Mouse (Mus musculus): Measurements from ENCODE around the gene Clcn6. TPM values are rescaled to one million over a fixed set of nuclear protein-coding genes. Genes with fewer than 3 reads are reported as not detected.

Gene Clcn6
- total and polyA plus RNA-seq, 3 experiments, result 6.2 to 21.0 (median 16.1) TPM

GRCm38 (mm10) chr4:147995311-147995710 lies 43.3 kb downstream of the Clcn6 start:
- TF ChIP-seq GATA2 (IDR thresholded peaks at IDR 0.05; ENCODE audit: borderline replicate concordance, low read depth, low read length), result no peak
- no peak for TF ChIP-seq POLR2AphosphoS5 (IDR thresholded peaks at IDR 0.05; ENCODE audit: insufficient replicate concordance, low read depth, low read length)
- no peak for TF ChIP-seq TAL1 (conservative IDR thresholded peaks at IDR 0.05; ENCODE audit: low read depth, low read length)
- no peak for TF ChIP-seq CTCF (IDR thresholded peaks at IDR 0.05; ENCODE audit: low read depth, low read length)
- TF ChIP-seq GATA1 (IDR thresholded peaks at IDR 0.05; ENCODE audit: borderline replicate concordance, low read length), result no peak
- Histone ChIP-seq H3K4me1 (ENCODE audit: insufficient read depth, low read depth, low read length) (no peaks in the 10 kb centered on the region), H3K27me3 (ENCODE audit: insufficient read depth, low read length) (no peaks in the 10 kb centered on the region), H3K9me3 (replicated peaks) (no peaks in the 10 kb centered on the region), H3K36me3 (replicated peaks) (no peaks in the 10 kb centered on the region), H3K4me3 (ENCODE audit: low read depth, low read length) (no peak overlapping the region)
- no peak for DNase-seq (ENCODE audit: low spot score)
- no peak for ATAC-seq (ENCODE audit: extremely low read depth, insufficient number of reproducible peaks, low FRiP score, poor library complexity, severe bottlenecking)

GRCm38 (mm10) chr4:147993571-147994095 lies 45.0 kb downstream of the Clcn6 start:
- DNase-seq (ENCODE audit: low spot score), result no peak
- ATAC-seq (ENCODE audit: extremely low read depth, insufficient number of reproducible peaks, low FRiP score, poor library complexity, severe bottlenecking), result no peak

GRCm38 (mm10) chr4:147985205-147986132 lies 53.2 kb downstream of the Clcn6 start, which contains the start of gene Nppb:
Nppb (plus strand) TSS chr4:147985788.
- Histone ChIP-seq H3K27me3 (ENCODE audit: insufficient read depth, low read length) (peaks cover 2% of the 10 kb centered on the region; the same call in 1 of the 2 replicates), H3K36me3 (replicated peaks) (no peaks in the 10 kb centered on the region), H3K9me3 (replicated peaks) (no peaks in the 10 kb centered on the region), H3K4me3 (ENCODE audit: low read depth, low read length) (no peak within 1 kb of the TSS), H3K4me1 (ENCODE audit: insufficient read depth, low read depth, low read length) (0 out of 2 replicates have a peak, but pooled peaks cover 2% of the 10 kb centered on the region)
- TF ChIP-seq TAL1 (conservative IDR thresholded peaks at IDR 0.05; ENCODE audit: low read depth, low read length), result no peak
- TF ChIP-seq GATA1 (IDR thresholded peaks at IDR 0.05; ENCODE audit: borderline replicate concordance, low read length), result no peak
- TF ChIP-seq GATA2 (IDR thresholded peaks at IDR 0.05; ENCODE audit: borderline replicate concordance, low read depth, low read length), result no peak
- no peak for TF ChIP-seq CTCF (IDR thresholded peaks at IDR 0.05; ENCODE audit: low read depth, low read length)
- TF ChIP-seq POLR2AphosphoS5 (IDR thresholded peaks at IDR 0.05; ENCODE audit: insufficient replicate concordance, low read depth, low read length), result no peak
- peak; percentile 62; the same call in 1 of the 2 replicates for ATAC-seq (ENCODE audit: extremely low read depth, insufficient number of reproducible peaks, low FRiP score, poor library complexity, severe bottlenecking)
- DNase-seq (ENCODE audit: low spot score), result no peak

More at GRCm38 (mm10) chr4:147993571-147994095, 45.0 kb downstream of the Clcn6 start:
- H3K9me3 ChIP-seq (replicated peaks), result no peaks in the 10 kb centered on the region
- no peak overlapping the region for H3K4me3 ChIP-seq (ENCODE audit: low read depth, low read length)
- H3K27me3 ChIP-seq (ENCODE audit: insufficient read depth, low read length), result no peaks in the 10 kb centered on the region
- H3K36me3 ChIP-seq (replicated peaks), result no peaks in the 10 kb centered on the region
- TF ChIP-seq GATA1 (IDR thresholded peaks at IDR 0.05; ENCODE audit: borderline replicate concordance, low read length) (no peak), TAL1 (conservative IDR thresholded peaks at IDR 0.05; ENCODE audit: low read depth, low read length) (no peak), POLR2AphosphoS5 (IDR thresholded peaks at IDR 0.05; ENCODE audit: insufficient replicate concordance, low read depth, low read length) (no peak), GATA2 (IDR thresholded peaks at IDR 0.05; ENCODE audit: borderline replicate concordance, low read depth, low read length) (no peak), CTCF (IDR thresholded peaks at IDR 0.05; ENCODE audit: low read depth, low read length) (no peak)
- no peaks in the 10 kb centered on the region for H3K4me1 ChIP-seq (ENCODE audit: insufficient read depth, low read depth, low read length)

GRCm38 (mm10) chr4:147979441-147979860 lies 59.2 kb downstream of the Clcn6 start:
- H3K4me1 ChIP-seq (ENCODE audit: insufficient read depth, low read depth, low read length), result no peaks in the 10 kb centered on the region

GRCm38 (mm10) chr4:147978391-147978790 lies 60.2 kb downstream of the Clcn6 start:
- TF ChIP-seq TAL1 (conservative IDR thresholded peaks at IDR 0.05; ENCODE audit: low read depth, low read length) (no peak), GATA2 (IDR thresholded peaks at IDR 0.05; ENCODE audit: borderline replicate concordance, low read depth, low read length) (no peak), GATA1 (IDR thresholded peaks at IDR 0.05; ENCODE audit: borderline replicate concordance, low read length) (no peak), CTCF (IDR thresholded peaks at IDR 0.05; ENCODE audit: low read depth, low read length) (no peak), POLR2AphosphoS5 (IDR thresholded peaks at IDR 0.05; ENCODE audit: insufficient replicate concordance, low read depth, low read length) (no peak)
- no peaks in the 10 kb centered on the region for H3K36me3 ChIP-seq (replicated peaks)
- H3K27me3 ChIP-seq (ENCODE audit: insufficient read depth, low read length), result no peaks in the 10 kb centered on the region
- no peaks in the 10 kb centered on the region for H3K4me1 ChIP-seq (ENCODE audit: insufficient read depth, low read depth, low read length)
- no peak overlapping the region for H3K4me3 ChIP-seq (ENCODE audit: low read depth, low read length)
- DNase-seq (ENCODE audit: low spot score) (no peak), ATAC-seq (ENCODE audit: extremely low read depth, insufficient number of reproducible peaks, low FRiP score, poor library complexity, severe bottlenecking) (no peak)
- H3K9me3 ChIP-seq (replicated peaks), result no peaks in the 10 kb centered on the region

More at GRCm38 (mm10) chr4:147979441-147979860, 59.2 kb downstream of the Clcn6 start:
- Histone ChIP-seq H3K36me3 (replicated peaks) (no peaks in the 10 kb centered on the region), H3K9me3 (replicated peaks) (no peaks in the 10 kb centered on the region), H3K4me3 (ENCODE audit: low read depth, low read length) (no peak overlapping the region), H3K27me3 (ENCODE audit: insufficient read depth, low read length) (no peaks in the 10 kb centered on the region)
- TF ChIP-seq GATA1 (IDR thresholded peaks at IDR 0.05; ENCODE audit: borderline replicate concordance, low read length), result no peak
- TF ChIP-seq CTCF (IDR thresholded peaks at IDR 0.05; ENCODE audit: low read depth, low read length), result no peak
- no peak for TF ChIP-seq POLR2AphosphoS5 (IDR thresholded peaks at IDR 0.05; ENCODE audit: insufficient replicate concordance, low read depth, low read length)
- TF ChIP-seq TAL1 (conservative IDR thresholded peaks at IDR 0.05; ENCODE audit: low read depth, low read length), result no peak
- no peak for TF ChIP-seq GATA2 (IDR thresholded peaks at IDR 0.05; ENCODE audit: borderline replicate concordance, low read depth, low read length)
- DNase-seq (ENCODE audit: low spot score) (no peak), ATAC-seq (ENCODE audit: extremely low read depth, insufficient number of reproducible peaks, low FRiP score, poor library complexity, severe bottlenecking) (no peak)

- Histone ChIP-seq H3K36me3 (replicated peaks) (no peaks in the 10 kb centered on the region), H3K27me3 (ENCODE audit: insufficient read depth, low read length) (no peaks in the 10 kb centered on the region), H3K4me1 (ENCODE audit: insufficient read depth, low read depth, low read length) (no peaks in the 10 kb centered on the region), H3K9me3 (replicated peaks) (no peaks in the 10 kb centered on the region), H3K4me3 (ENCODE audit: low read depth, low read length) (no peak overlapping the region)
- no peak for ATAC-seq (ENCODE audit: extremely low read depth, insufficient number of reproducible peaks, low FRiP score, poor library complexity, severe bottlenecking)
- TF ChIP-seq GATA1 (IDR thresholded peaks at IDR 0.05; ENCODE audit: borderline replicate concordance, low read length) (no peak), TAL1 (conservative IDR thresholded peaks at IDR 0.05; ENCODE audit: low read depth, low read length) (no peak), POLR2AphosphoS5 (IDR thresholded peaks at IDR 0.05; ENCODE audit: insufficient replicate concordance, low read depth, low read length) (no peak), GATA2 (IDR thresholded peaks at IDR 0.05; ENCODE audit: borderline replicate concordance, low read depth, low read length) (no peak), CTCF (IDR thresholded peaks at IDR 0.05; ENCODE audit: low read depth, low read length) (no peak)
- DNase-seq (ENCODE audit: low spot score), result no peak
These were observed 60.9 kb downstream of the Clcn6 start for GRCm38 (mm10) chr4:147977726-147978125.
